Mouse (Mus musculus) heart, embryonic 16.5 days (tissue): ENCODE measurements around the gene Pzp. TPM values are rescaled to one million over a fixed set of nuclear protein-coding genes. Genes with fewer than 3 reads are reported as not detected.

ENCODE experiments used
- ATAC-seq: fragments of 200-750 bp; cut with Nextera tagmentation; replicated peaks from 2 replicates; pipeline ENCODE4 v1.8.0; 2017; ENCODE audit warnings: moderate number of reproducible peaks; ENCODE audit not compliant: insufficient read depth, low FRiP score; ENCODE audit errors: extremely low read depth
- H3K27ac ChIP-seq: fragments of 300-500 bp; sonication (generic); 2 replicates; pipeline ENCODE4 v1.5.1; 2014; ENCODE audit warnings: mild to moderate bottlenecking, low read length, control low read depth, moderate library complexity
- H3K27me3 ChIP-seq: fragments of 300-500 bp; sonication (generic); 2 replicates; pipeline ENCODE4 v1.6.1; 2014; ENCODE audit warnings: low read length, mixed read lengths; ENCODE audit not compliant: control insufficient read depth, insufficient read depth
- H3K36me3 ChIP-seq: fragments of 300-500 bp; sonication (generic); 2 replicates; pipeline ENCODE4 v1.6.1; 2014; ENCODE audit not compliant: control insufficient read depth, insufficient read depth
- H3K4me1 ChIP-seq: fragments of 300-500 bp; sonication (generic); 2 replicates; pipeline ENCODE4 v1.6.1; 2014; ENCODE audit warnings: low read length, mixed read lengths; ENCODE audit not compliant: control insufficient read depth, insufficient read depth
- H3K4me2 ChIP-seq: fragments of 300-500 bp; sonication (generic); 2 replicates; pipeline ENCODE4 v1.6.1; 2014; ENCODE audit warnings: low read depth, mild to moderate bottlenecking, control low read depth, low read length
- H3K4me3 ChIP-seq: fragments of 300-500 bp; sonication (generic); 2 replicates; pipeline ENCODE4 v1.5.1; 2014; ENCODE audit warnings: mild to moderate bottlenecking, control low read depth, low read length
- H3K9ac ChIP-seq: fragments of 300-500 bp; sonication (generic); 2 replicates; pipeline ENCODE4 v1.6.1; 2014; ENCODE audit warnings: low read length, control low read depth
- H3K9me3 ChIP-seq: fragments of 300-500 bp; sonication (generic); replicated peaks from 2 replicates; pipeline ENCODE4 v1.6.1; 2016; ENCODE audit warnings: low read length; ENCODE audit not compliant: control insufficient read depth
- WGBS: fragments of 180-500 bp; shearing (Covaris S2); extraction: QIAGEN DNeasy Blood & Tissue Kit; methylation state at CpG from one replicate; pipeline ENCODE4 v1.1.7; 2014; 5-methylcytosine and 5-hydroxymethylcytosine counted together
- polyA plus RNA-seq: library from polyadenylated mRNA; unstranded; fragments of >200 nt; fragmentation: Nextera tagmentation; extraction: Ambion mirVana; gene quantifications from 2 replicates; pipeline ENCODE4 v1.2.1, GENCODE M21; 2015

Pzp gene
- polyA plus RNA-seq: 0.63 and 1.2 TPM in 2 replicates

GRCm38 (mm10) chr6:128526601-128527000 is at the start of gene Pzp:
Gene Pzp (minus strand): TSS chr6:128526720.
- Histone ChIP-seq H3K27me3 (no peaks in the 10 kb centered on the region), H3K4me3 (no peak within 1 kb of the TSS), H3K27ac (no peak within 1 kb of the TSS), H3K9me3 (peaks cover 3% of the 10 kb centered on the region; the same call in 1 of the 2 replicates), H3K4me1 (peaks cover 5% of the 10 kb centered on the region; the same call in 1 of the 2 replicates), H3K4me2 (no peak within 1 kb of the TSS), H3K36me3 (no peaks in the 10 kb centered on the region), H3K9ac (no peak within 1 kb of the TSS)
- 84% methylated on average over 4 of the region's 4 CpGs for WGBS
- no peak for ATAC-seq

GRCm38 (mm10) chr6:128566589-128566988 is 40.1 kb upstream of the Pzp start:
- Histone ChIP-seq H3K4me2 (no peak overlapping the region), H3K9ac (no peak overlapping the region), H3K9me3 (no peaks in the 10 kb centered on the region), H3K4me1 (no peaks in the 10 kb centered on the region), H3K36me3 (no peaks in the 10 kb centered on the region), H3K27me3 (no peaks in the 10 kb centered on the region), H3K4me3 (no peak overlapping the region), H3K27ac (no peak overlapping the region)
- no peak for ATAC-seq
- WGBS: 81% methylated on average over 11 of the region's 11 CpGs

- Histone ChIP-seq H3K4me3 (no peak overlapping the region), H3K4me2 (no peak overlapping the region), H3K9ac (no peak overlapping the region), H3K4me1 (no peaks in the 10 kb centered on the region), H3K36me3 (no peaks in the 10 kb centered on the region), H3K27ac (no peak overlapping the region), H3K9me3 (no peaks in the 10 kb centered on the region), H3K27me3 (no peaks in the 10 kb centered on the region)
- ATAC-seq: no peak
- 76% methylated on average over 7 of the region's 7 CpGs for WGBS
Observed at GRCm38 (mm10) chr6:128554049-128554448, 27.5 kb upstream of the Pzp start.

GRCm38 (mm10) chr6:128549463-128550452 is 23.2 kb upstream of the Pzp start:
- no peak overlapping the region for H3K9ac ChIP-seq
- no peaks in the 10 kb centered on the region for H3K27me3 ChIP-seq
- H3K9me3 ChIP-seq: no peaks in the 10 kb centered on the region
- no peaks in the 10 kb centered on the region for H3K4me1 ChIP-seq
- no peak overlapping the region for H3K4me2 ChIP-seq
- no peak for ATAC-seq
- H3K36me3 ChIP-seq: no peaks in the 10 kb centered on the region
- H3K4me3 ChIP-seq: no peak overlapping the region
- no peak overlapping the region for H3K27ac ChIP-seq
- WGBS: 73% methylated on average over 15 of the region's 15 CpGs

GRCm38 (mm10) chr6:128548532-128548931 is 22.0 kb upstream of the Pzp start:
- Histone ChIP-seq H3K4me3 (no peak overlapping the region), H3K9me3 (no peaks in the 10 kb centered on the region), H3K4me2 (no peak overlapping the region), H3K4me1 (no peaks in the 10 kb centered on the region), H3K27me3 (no peaks in the 10 kb centered on the region), H3K36me3 (no peaks in the 10 kb centered on the region), H3K27ac (no peak overlapping the region), H3K9ac (no peak overlapping the region)
- no peak for ATAC-seq
- 89% methylated on average over 10 of the region's 10 CpGs for WGBS

GRCm38 (mm10) chr6:128545402-128545801 is 18.9 kb upstream of the Pzp start:
- Histone ChIP-seq H3K27me3 (no peaks in the 10 kb centered on the region), H3K9me3 (no peaks in the 10 kb centered on the region), H3K9ac (no peak overlapping the region), H3K27ac (no peak overlapping the region), H3K4me2 (no peak overlapping the region), H3K36me3 (no peaks in the 10 kb centered on the region), H3K4me3 (no peak overlapping the region), H3K4me1 (no peaks in the 10 kb centered on the region)
- no peak for ATAC-seq
- WGBS: 80% methylated on average over 4 of the region's 4 CpGs

GRCm38 (mm10) chr6:128543226-128543625 is 16.7 kb upstream of the Pzp start:
- H3K4me2 ChIP-seq: no peak overlapping the region
- 74% methylated on average over 13 of the region's 13 CpGs for WGBS

GRCm38 (mm10) chr6:128535250-128535649 is 8.7 kb upstream of the Pzp start:
- WGBS: 83% methylated on average over 2 of the region's 2 CpGs
- Histone ChIP-seq H3K27ac (no peak overlapping the region), H3K4me3 (no peak overlapping the region), H3K9me3 (no peaks in the 10 kb centered on the region), H3K36me3 (no peaks in the 10 kb centered on the region), H3K27me3 (no peaks in the 10 kb centered on the region), H3K4me1 (no peaks in the 10 kb centered on the region), H3K9ac (no peak overlapping the region), H3K4me2 (no peak overlapping the region)
- no peak for ATAC-seq

More at GRCm38 (mm10) chr6:128543226-128543625, 16.7 kb upstream of the Pzp start:
- Histone ChIP-seq H3K4me1 (no peaks in the 10 kb centered on the region), H3K9ac (no peak overlapping the region), H3K4me3 (no peak overlapping the region), H3K9me3 (no peaks in the 10 kb centered on the region), H3K27ac (no peak overlapping the region), H3K36me3 (no peaks in the 10 kb centered on the region), H3K27me3 (no peaks in the 10 kb centered on the region)
- ATAC-seq: no peak

GRCm38 (mm10) chr6:128533296-128533695 is 6.8 kb upstream of the Pzp start:
- no peak for ATAC-seq
- H3K36me3 ChIP-seq: no peaks in the 10 kb centered on the region
- no peak overlapping the region for H3K4me2 ChIP-seq
- no peak overlapping the region for H3K9ac ChIP-seq
- no peak overlapping the region for H3K4me3 ChIP-seq
- H3K27ac ChIP-seq: no peak overlapping the region
- 86% methylated on average over 6 of the region's 6 CpGs for WGBS
- no peaks in the 10 kb centered on the region for H3K27me3 ChIP-seq
- no peaks in the 10 kb centered on the region for H3K9me3 ChIP-seq
- H3K4me1 ChIP-seq: peaks cover 5% of the 10 kb centered on the region; the same call in 1 of the 2 replicates
